Mouse (Mus musculus): ENCODE data around the gene Cux1. TPM values are rescaled to one million over a fixed set of nuclear protein-coding genes. Genes with fewer than 3 reads are reported as not detected.

Gene Cux1
- polyA plus RNA-seq, 1 experiment from 2014 or later: 109 TPM

DNA sequence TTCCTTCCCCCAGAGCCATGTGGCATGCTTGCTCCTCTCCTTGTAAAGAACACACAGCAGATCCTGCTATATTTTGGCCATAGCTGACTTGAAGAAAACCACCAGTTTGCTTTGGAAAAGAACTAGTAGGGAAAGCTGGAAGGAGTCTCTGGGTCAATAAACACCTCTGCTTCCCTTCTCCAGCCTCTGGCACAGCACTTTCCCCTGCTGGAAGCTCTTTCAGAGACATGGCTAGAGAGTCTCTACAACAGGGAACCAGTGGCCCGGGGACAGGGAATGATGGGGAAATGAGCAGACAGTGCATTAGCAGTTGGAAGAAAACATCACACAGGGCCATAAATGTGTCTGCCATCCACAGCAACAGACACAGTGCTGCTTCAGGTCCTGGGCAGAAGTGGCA is 98.0 kb downstream of the Cux1 start:
- Histone ChIP-seq H3K4me1 (replicated peaks) (peaks cover 67% of the 10 kb centered on the region), H3K4me3 (no peak overlapping the region), H3K36me3 (no peaks in the 10 kb centered on the region), H3K27ac (no peak overlapping the region), H3K27me3 (ENCODE audit: insufficient read depth, poor library complexity, severe bottlenecking) (no peaks in the 10 kb centered on the region), H3K9me3 (no peaks in the 10 kb centered on the region)
- 79% methylated on average over 1 of the region's 1 CpGs for WGBS
- no peak for DNase-seq (ENCODE audit: low spot score)

DNA sequence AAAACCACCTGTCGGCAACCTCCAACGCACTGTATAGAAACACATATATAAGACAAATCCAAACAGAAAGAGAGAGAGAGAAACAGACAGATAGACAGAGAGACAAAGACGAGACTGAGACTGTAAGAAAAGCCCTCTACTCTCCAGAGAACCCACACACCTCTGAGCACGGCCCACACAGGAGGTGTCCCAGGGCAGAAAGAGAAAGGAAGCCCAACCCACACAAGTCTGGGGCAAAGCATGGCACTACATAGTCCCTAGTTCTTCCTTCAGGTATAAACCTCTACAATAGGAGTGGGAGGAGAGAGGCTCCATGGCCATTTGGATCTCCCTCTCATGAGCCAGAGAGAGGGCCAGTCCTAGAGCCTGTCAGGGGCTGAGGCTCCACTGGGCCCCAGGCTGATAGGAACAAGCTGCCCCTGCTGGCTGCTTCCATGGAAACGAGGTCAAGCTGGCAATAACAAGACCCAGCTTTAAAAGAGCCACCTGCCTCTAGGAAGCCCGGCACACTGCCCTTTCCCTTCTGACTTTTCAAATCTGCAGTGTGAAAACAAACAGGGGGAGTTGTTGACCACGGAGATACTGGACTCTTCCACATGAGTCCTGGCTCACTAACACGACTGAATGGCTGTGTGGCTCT is 99.8 kb downstream of the Cux1 start:
- Histone ChIP-seq H3K36me3 (0 out of 2 replicates have a peak, but pooled peaks cover 6% of the 10 kb centered on the region), H3K27me3 (ENCODE audit: insufficient read depth, poor library complexity, severe bottlenecking) (no peaks in the 10 kb centered on the region), H3K27ac (peak overlapping the region; percentile 23), H3K9me3 (no peaks in the 10 kb centered on the region), H3K4me3 (no peak overlapping the region), H3K4me1 (replicated peaks) (peaks cover 59% of the 10 kb centered on the region)
- peak; percentile 83 for DNase-seq (ENCODE audit: low spot score)
- 27% methylated on average over 7 of the region's 8 CpGs for WGBS

DNA sequence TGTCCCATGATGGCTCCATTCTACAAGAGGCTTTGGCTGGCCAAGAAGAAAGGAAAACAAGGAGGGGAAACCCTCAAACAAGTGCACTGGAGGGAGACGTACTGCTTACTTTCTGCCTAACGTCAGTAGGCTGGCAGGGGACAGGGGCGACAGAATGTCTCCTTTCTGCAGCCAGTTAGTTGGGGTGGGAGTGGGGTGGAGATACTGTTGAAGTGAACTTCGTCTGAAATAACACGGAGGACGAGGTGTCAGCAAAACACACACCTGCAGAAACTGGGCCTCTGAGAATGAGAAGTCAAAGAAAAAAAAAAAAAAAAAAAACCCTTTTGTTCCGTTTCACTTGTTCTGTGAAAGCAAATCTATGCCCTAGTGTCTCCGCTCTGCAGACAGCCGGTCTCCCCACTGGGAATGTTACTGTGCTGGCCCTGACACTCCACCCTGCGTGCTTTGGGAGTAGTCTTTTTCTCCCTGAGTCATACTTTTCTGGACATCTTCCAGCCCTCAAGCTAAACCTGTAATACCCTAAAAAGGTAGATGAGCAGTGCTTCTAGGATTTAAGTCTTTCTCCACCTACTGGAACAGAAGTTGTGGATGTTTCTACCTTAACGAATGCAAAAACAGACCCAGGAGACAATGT is 101.4 kb downstream of the Cux1 start:
- WGBS: 64% methylated on average over 11 of the region's 11 CpGs
- no peaks in the 10 kb centered on the region for H3K9me3 ChIP-seq
- 0 out of 2 replicates have a peak, but pooled peaks cover 6% of the 10 kb centered on the region for H3K36me3 ChIP-seq
- no peak for DNase-seq (ENCODE audit: low spot score)
- no peak overlapping the region for H3K4me3 ChIP-seq
- peaks cover 59% of the 10 kb centered on the region for H3K4me1 ChIP-seq (replicated peaks)
- H3K27me3 ChIP-seq (ENCODE audit: insufficient read depth, poor library complexity, severe bottlenecking): no peaks in the 10 kb centered on the region
- no peak overlapping the region for H3K27ac ChIP-seq

DNA sequence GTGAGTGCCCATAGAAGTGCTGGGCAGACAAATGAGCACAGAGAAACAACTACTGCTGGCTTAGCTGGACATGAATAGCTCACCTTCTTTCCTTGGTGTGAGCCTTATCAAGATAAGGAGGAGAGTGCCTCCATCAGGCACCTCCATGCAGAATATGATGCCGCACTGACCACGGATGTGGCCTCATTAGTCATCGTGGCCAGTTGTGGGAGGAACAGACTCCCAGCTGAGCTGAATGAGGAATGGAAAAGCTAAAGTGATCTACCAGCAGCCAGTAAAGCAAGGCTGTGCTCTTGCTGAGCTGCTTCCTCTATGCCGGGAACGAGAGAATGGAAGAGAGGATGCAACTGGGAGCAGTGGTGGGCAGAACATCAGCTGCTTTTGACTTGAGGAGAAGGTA is 101.9 kb downstream of the Cux1 start:
- H3K9me3 ChIP-seq: no peaks in the 10 kb centered on the region
- H3K27me3 ChIP-seq (ENCODE audit: insufficient read depth, poor library complexity, severe bottlenecking): no peaks in the 10 kb centered on the region
- 69% methylated on average over 5 of the region's 5 CpGs for WGBS
- DNase-seq (ENCODE audit: low spot score): no peak
- 0 out of 2 replicates have a peak overlapping the region, but pooled peaks have one; percentile 13 for H3K27ac ChIP-seq
- H3K4me1 ChIP-seq (replicated peaks): peaks cover 59% of the 10 kb centered on the region
- 0 out of 2 replicates have a peak, but pooled peaks cover 6% of the 10 kb centered on the region for H3K36me3 ChIP-seq
- no peak overlapping the region for H3K4me3 ChIP-seq

- H3K9me3 ChIP-seq: no peaks in the 10 kb centered on the region
- H3K4me1 ChIP-seq (replicated peaks): peaks cover 58% of the 10 kb centered on the region
- WGBS: 69% methylated on average over 3 of the region's 3 CpGs
- H3K27ac ChIP-seq: peak overlapping the region; percentile 35; the same call in 1 of the 2 replicates
- 0 out of 2 replicates have a peak, but pooled peaks cover 6% of the 10 kb centered on the region for H3K36me3 ChIP-seq
- H3K27me3 ChIP-seq (ENCODE audit: insufficient read depth, poor library complexity, severe bottlenecking): no peaks in the 10 kb centered on the region
- no peak for DNase-seq (ENCODE audit: low spot score)
- no peak overlapping the region for H3K4me3 ChIP-seq
Observed at GRCm38 (mm10) chr5:136464849-136465248, 102.4 kb downstream of the Cux1 start.

DNA sequence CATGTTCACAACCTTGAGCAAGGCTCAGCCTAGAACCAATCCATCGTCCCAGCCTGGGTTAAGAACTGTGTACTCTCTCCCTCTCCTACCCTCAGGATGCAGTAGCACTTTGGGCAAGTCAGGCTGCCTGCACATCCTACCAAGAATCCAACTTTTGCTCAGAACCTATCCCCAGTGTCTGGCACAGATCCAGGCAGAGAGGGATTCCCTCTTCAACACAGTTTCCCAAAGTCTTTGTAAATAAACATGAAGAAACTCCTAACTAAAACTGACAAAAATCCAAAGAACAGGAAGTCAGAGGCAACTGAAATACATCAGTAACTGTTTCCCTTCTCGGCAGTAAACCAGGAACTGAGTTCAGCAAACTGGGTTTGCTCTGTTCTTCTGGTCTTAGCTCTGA is 103.2 kb downstream of the Cux1 start:
- H3K4me1 ChIP-seq (replicated peaks): peaks cover 51% of the 10 kb centered on the region
- H3K27ac ChIP-seq: peak overlapping the region; percentile 35; the same call in 1 of the 2 replicates
- 0 out of 2 replicates have a peak, but pooled peaks cover 6% of the 10 kb centered on the region for H3K36me3 ChIP-seq
- no peaks in the 10 kb centered on the region for H3K27me3 ChIP-seq (ENCODE audit: insufficient read depth, poor library complexity, severe bottlenecking)
- DNase-seq (ENCODE audit: low spot score): no peak
- WGBS: 82% methylated on average over 2 of the region's 2 CpGs
- H3K9me3 ChIP-seq: no peaks in the 10 kb centered on the region
- H3K4me3 ChIP-seq: no peak overlapping the region

DNA sequence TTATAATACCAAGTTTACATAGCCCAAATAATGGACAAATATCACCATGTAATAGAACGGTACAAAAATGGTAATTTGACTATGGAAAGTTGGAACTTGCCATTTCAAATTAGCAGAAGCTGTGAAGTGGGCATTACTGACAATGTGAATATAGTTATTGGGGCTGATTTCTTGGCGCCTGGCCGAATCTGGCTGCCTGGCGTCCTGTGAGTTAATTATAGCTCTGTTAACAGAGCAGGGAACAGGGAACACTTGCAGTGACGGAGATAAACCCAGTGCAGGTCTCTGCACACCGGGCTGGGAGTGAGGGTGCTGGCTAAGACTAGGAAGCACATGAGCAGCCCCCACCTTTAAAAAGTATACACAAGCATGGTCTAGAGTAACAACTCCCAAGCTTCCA is 104.7 kb downstream of the Cux1 start:
- Histone ChIP-seq H3K27ac (no peak overlapping the region), H3K9me3 (no peaks in the 10 kb centered on the region), H3K36me3 (0 out of 2 replicates have a peak, but pooled peaks cover 6% of the 10 kb centered on the region), H3K27me3 (ENCODE audit: insufficient read depth, poor library complexity, severe bottlenecking) (no peaks in the 10 kb centered on the region), H3K4me1 (replicated peaks) (peaks cover 36% of the 10 kb centered on the region), H3K4me3 (no peak overlapping the region)
- no peak for DNase-seq (ENCODE audit: low spot score)
- WGBS: 86% methylated on average over 6 of the region's 6 CpGs

DNA sequence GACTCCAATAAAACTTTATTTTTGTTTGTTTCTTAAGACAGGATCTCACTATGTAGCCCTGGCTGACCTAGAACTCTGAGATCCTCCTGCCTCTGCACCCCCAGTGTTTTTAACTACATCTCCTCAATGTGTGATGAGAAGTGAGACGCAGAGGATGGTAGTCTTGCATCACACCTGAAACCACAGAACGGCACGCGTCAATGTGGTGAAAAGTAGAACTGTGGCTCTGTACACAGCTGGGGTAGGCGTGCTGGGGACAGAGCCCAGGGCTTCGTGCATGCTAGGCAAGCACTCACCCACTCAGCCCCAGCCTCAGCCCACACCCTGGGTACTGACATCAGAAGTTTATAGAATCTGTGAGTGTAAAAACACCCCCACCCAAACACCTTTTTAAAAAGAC is 107.4 kb downstream of the Cux1 start:
- no peak for DNase-seq (ENCODE audit: low spot score)
- no peak overlapping the region for H3K4me3 ChIP-seq
- peaks cover 11% of the 10 kb centered on the region for H3K4me1 ChIP-seq (replicated peaks)
- H3K9me3 ChIP-seq: no peaks in the 10 kb centered on the region
- H3K36me3 ChIP-seq: 0 out of 2 replicates have a peak, but pooled peaks cover 6% of the 10 kb centered on the region
- no peak overlapping the region for H3K27ac ChIP-seq
- WGBS: 94% methylated on average over 6 of the region's 6 CpGs
- no peaks in the 10 kb centered on the region for H3K27me3 ChIP-seq (ENCODE audit: insufficient read depth, poor library complexity, severe bottlenecking)

GRCm38 (mm10) chr5:136458893-136459499 is 108.3 kb downstream of the Cux1 start:
- H3K9me3 ChIP-seq: no peaks in the 10 kb centered on the region
- DNase-seq (ENCODE audit: low spot score): no peak
- H3K4me1 ChIP-seq (replicated peaks): peaks cover 3% of the 10 kb centered on the region; the same call in 1 of the 2 replicates
- H3K4me3 ChIP-seq: no peak overlapping the region
- 0 out of 2 replicates have a peak, but pooled peaks cover 4% of the 10 kb centered on the region for H3K36me3 ChIP-seq
- H3K27ac ChIP-seq: no peak overlapping the region
- H3K27me3 ChIP-seq (ENCODE audit: insufficient read depth, poor library complexity, severe bottlenecking): no peaks in the 10 kb centered on the region
- 84% methylated on average over 11 of the region's 11 CpGs for WGBS

GRCm38 (mm10) chr5:136458102-136458863 is 109.0 kb downstream of the Cux1 start:
- H3K4me3 ChIP-seq: no peak overlapping the region
- no peaks in the 10 kb centered on the region for H3K36me3 ChIP-seq
- no peaks in the 10 kb centered on the region for H3K4me1 ChIP-seq (replicated peaks)
- H3K9me3 ChIP-seq: no peaks in the 10 kb centered on the region
- no peak overlapping the region for H3K27ac ChIP-seq
- no peaks in the 10 kb centered on the region for H3K27me3 ChIP-seq (ENCODE audit: insufficient read depth, poor library complexity, severe bottlenecking)
- 81% methylated on average over 7 of the region's 7 CpGs for WGBS
- DNase-seq (ENCODE audit: low spot score): no peak

DNA sequence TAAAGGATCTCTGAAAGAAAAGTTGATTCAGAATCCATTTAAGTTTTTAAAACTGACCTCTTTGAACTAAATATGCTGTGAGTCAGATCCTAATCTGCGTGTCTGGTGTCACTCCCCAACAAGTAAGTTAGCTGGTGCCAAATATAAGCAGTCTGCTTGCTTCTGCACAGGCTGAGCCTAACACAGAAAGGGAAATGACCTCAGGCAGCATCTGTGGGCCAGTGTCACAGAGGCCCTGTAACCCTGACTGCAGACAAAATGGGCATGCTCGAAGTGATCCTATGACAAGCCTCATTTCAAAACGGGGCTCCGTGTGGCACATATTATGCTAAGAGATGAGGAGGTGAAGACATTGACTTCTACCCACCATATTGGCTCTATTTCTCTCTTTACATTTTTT is 110.9 kb downstream of the Cux1 start:
- WGBS: 84% methylated on average over 4 of the region's 4 CpGs
- no peaks in the 10 kb centered on the region for H3K9me3 ChIP-seq
- no peaks in the 10 kb centered on the region for H3K4me1 ChIP-seq (replicated peaks)
- no peaks in the 10 kb centered on the region for H3K36me3 ChIP-seq
- no peak for DNase-seq (ENCODE audit: low spot score)
- no peaks in the 10 kb centered on the region for H3K27me3 ChIP-seq (ENCODE audit: insufficient read depth, poor library complexity, severe bottlenecking)
- H3K4me3 ChIP-seq: no peak overlapping the region
- H3K27ac ChIP-seq: no peak overlapping the region

DNA sequence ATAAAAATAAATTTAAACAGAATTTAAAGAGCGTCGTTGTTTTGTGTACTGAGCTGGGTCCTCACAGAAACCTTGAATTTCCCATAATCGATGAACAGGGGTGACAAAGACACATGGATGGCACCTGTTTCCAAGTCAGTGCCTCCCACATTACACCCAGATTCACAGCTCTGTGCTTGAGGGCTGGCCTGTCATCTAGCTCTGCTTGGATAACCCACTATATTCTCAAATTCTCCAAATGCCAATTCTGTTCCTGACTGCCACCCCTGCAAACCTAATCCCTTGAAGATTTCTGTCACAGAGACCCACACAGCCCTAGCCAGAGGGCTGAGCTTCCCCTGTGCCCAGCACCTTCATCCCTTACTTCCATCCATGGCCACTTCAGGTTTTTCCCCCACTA is 114.6 kb downstream of the Cux1 start:
- no peaks in the 10 kb centered on the region for H3K4me1 ChIP-seq (replicated peaks)
- H3K27me3 ChIP-seq (ENCODE audit: insufficient read depth, poor library complexity, severe bottlenecking): no peaks in the 10 kb centered on the region
- WGBS: 96% methylated on average over 3 of the region's 3 CpGs
- peaks cover 3% of the 10 kb centered on the region for H3K36me3 ChIP-seq
- H3K27ac ChIP-seq: no peak overlapping the region
- DNase-seq (ENCODE audit: low spot score): no peak
- no peaks in the 10 kb centered on the region for H3K9me3 ChIP-seq
- H3K4me3 ChIP-seq: no peak overlapping the region
